Mouse (Mus musculus) bone marrow, adult 2 months (tissue): Measurements from ENCODE around the gene Gprasp1.
"Not testable (repeated sequence)": the region's sequence is repeated elsewhere in the genome, so short reads cannot be mapped to it uniquely, and the experiment has no call there.

ENCODE experiments used
- CTCF ChIP-seq: fragments of 200-500 bp; IDR thresholded peaks from 2 replicates; pipeline ENCODE4 v1.5.1; 2011; ENCODE audit warnings: low read length, control low read depth; ENCODE audit not compliant: control insufficient read depth, insufficient read depth
- POLR2A ChIP-seq: fragments of 200-500 bp; IDR thresholded peaks from 2 replicates; pipeline ENCODE4 v1.6.1; 2011; ENCODE audit warnings: low read depth, mild to moderate bottlenecking, control low read depth, low read length, borderline replicate concordance; ENCODE audit not compliant: control insufficient read depth

DNA sequence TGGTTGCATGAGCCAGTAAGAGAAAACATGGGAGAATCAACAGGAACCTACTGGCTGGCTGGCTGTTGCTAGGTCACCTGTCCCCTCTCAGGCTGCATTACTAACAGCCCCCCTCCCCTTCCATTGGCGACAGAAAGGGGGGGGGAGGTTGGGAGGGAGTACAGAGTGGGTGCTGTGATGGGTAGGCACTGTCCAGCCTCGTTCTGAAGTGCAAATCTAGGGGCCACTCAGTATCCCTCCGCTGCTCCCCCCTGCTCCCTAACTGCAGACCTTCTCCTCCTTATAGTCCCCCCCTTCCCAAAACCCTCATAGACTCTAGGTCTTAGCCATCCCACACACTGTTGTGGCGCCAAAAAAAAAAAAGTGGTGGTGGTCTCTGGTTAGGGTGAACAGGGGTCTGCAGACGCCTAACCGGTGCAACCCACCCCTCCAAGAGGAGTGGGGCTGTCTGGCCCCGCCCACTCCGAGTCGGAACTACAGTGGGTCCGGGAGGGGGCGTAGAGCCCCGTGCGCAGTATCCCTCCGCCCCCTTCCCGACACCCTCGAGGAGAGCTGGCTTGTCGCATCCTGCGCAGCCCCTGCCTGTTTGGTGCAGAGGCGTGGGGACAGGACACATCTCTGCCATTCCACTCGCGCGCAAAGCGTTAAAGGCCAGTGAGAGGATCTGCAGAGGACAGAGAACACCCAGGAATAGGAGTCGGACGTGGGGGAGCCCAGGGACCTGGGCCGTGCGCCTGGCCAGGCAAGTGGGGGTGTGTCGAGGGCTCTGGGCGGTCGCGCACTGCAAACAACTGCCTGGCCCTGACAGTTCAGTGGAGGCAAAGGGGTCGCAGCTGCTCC is 96.2 kb downstream of the Gprasp1 start, which contains the start of gene Gprasp2:
- not testable (repeated sequence) for TF ChIP-seq CTCF, POLR2A
